Mouse (Mus musculus) testis, adult 2 months (tissue): ENCODE results near the gene Tmprss13. TPM values are rescaled to one million over a fixed set of nuclear protein-coding genes. Genes with fewer than 3 reads are reported as not detected.

Experiments used
- H3K27ac ChIP-seq: fragments of 200-500 bp; 2 replicates; pipeline ENCODE4 v1.5.1; 2012; ENCODE audit warnings: low read depth, low read length; ENCODE audit not compliant: control insufficient read depth, insufficient read depth
- H3K27me3 ChIP-seq: fragments of 200-500 bp; 2 replicates; pipeline ENCODE4 v1.6.1; 2012; ENCODE audit warnings: mild to moderate bottlenecking, low read length, moderate library complexity; ENCODE audit not compliant: control insufficient read depth, insufficient read depth
- H3K36me3 ChIP-seq: fragments of 200-500 bp; 2 replicates; pipeline ENCODE4 v1.6.1; 2012; ENCODE audit warnings: mild to moderate bottlenecking, low read length; ENCODE audit not compliant: control insufficient read depth, insufficient read depth
- H3K4me1 ChIP-seq: fragments of 200-500 bp; 2 replicates; pipeline ENCODE4 v1.6.1; 2012; ENCODE audit warnings: low read length; ENCODE audit not compliant: control insufficient read depth, insufficient read depth
- H3K4me3 ChIP-seq: fragments of 200-500 bp; 2 replicates; pipeline ENCODE4 v1.5.1; 2012; ENCODE audit warnings: low read depth, mild to moderate bottlenecking, low read length, moderate library complexity, mixed read lengths; ENCODE audit not compliant: control insufficient read depth
- CTCF ChIP-seq: fragments of 200-500 bp; IDR thresholded peaks from 2 replicates; pipeline ENCODE4 v1.5.1; 2012; ENCODE audit warnings: low read depth, mild to moderate bottlenecking, inconsistent platforms, low read length, moderate library complexity; ENCODE audit not compliant: control insufficient read depth, insufficient read depth, insufficient replicate concordance
- POLR2A ChIP-seq: fragments of 200-500 bp; IDR thresholded peaks from 2 replicates; pipeline ENCODE4 v1.6.1; 2012; ENCODE audit warnings: low read depth, mild to moderate bottlenecking, inconsistent platforms, low read length, moderate library complexity; ENCODE audit not compliant: control insufficient read depth
- polyA plus RNA-seq: library from polyadenylated mRNA; depleted of rRNA; stranded (reverse); fragments of >200 nt; gene quantifications from 2 replicates; pipeline ENCODE4 v1.2.3, GENCODE M21; 2012

Gene Tmprss13
- polyA plus RNA-seq, 1 experiment, result 0.44 TPM

DNA sequence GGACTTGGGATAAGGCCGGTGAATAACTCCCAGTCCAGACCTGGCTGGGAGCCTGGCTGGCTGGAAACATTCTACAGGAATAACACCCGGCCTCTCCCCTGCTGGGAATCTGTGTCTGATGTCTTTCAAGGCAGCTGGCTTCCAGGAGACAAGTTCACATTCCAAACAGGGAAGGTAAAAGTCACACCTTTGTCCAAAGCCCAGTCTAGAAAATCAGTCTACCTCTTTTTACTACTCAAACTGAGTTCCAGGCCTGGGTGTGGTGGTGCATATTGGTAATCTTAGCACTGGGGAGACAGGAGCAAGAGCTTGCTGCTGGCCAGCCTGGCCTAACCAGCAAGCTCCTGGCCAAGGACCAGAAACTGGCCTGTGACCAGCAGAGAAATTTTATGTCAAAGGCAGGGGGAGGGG, 43.2 kb downstream of the Tmprss13 start:
- no peak overlapping the region; the same call in 1 of the 2 replicates for H3K27ac ChIP-seq
- peaks cover 4% of the 10 kb centered on the region; the same call in 1 of the 2 replicates for H3K4me1 ChIP-seq
- no peak overlapping the region for H3K4me3 ChIP-seq
- no peaks in the 10 kb centered on the region for H3K27me3 ChIP-seq
- TF ChIP-seq POLR2A (no peak), CTCF (no peak)
- no peaks in the 10 kb centered on the region for H3K36me3 ChIP-seq

DNA sequence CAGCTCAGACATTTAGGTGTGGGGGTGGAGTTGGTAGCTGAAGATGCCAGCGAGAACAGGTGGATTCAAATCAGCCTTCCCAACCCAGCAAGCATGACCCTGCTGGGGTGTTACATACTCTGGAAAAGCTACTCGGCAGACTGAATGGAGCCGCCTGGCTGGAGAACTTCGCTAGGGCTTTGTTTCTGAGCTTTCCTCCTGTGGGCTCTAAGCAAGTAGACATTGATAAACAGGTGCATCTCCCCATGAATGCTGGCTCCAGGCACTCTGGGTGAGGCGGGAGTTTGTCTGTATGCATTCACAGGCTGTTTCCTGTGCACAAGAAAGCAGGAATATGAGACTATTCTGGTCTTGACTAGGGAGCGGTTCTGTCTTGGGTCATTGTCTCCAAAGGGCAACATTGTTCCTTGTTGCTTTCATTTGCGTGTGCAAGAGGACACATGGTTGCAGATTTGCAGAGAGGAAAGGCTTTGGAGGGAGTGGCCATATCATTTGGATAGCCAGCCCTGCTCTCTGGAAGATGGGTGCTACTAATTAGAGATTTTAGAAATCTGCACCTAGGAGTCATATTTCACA, 44.8 kb downstream of the Tmprss13 start:
- Histone ChIP-seq H3K36me3 (no peaks in the 10 kb centered on the region), H3K27ac (peak overlapping the region; percentile 62), H3K4me1 (peaks cover 4% of the 10 kb centered on the region; the same call in 1 of the 2 replicates), H3K4me3 (no peak overlapping the region), H3K27me3 (no peaks in the 10 kb centered on the region)
- TF ChIP-seq CTCF, result no peak
- no peak for TF ChIP-seq POLR2A

DNA sequence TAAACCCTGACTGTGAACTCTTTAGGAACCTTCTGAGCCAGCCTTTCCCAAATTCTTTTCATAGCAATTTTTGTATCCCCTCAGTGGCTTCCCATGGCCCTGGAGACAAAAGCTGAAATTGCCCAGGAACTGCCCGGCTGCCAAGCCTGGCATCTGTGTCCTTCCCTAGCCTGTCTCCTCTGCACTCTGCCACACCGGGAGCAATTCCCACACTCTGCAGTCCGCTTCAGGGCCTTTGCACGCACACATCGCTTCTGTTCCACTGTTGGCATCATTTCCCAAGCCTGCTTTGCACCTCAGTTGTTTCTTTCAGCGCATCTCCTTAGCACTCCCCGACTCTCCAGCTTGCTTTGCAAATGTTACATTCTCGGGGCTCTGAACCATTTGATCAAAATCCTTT, 48.8 kb downstream of the Tmprss13 start:
- Histone ChIP-seq H3K27me3 (no peaks in the 10 kb centered on the region), H3K36me3 (no peaks in the 10 kb centered on the region), H3K27ac (peak overlapping the region; percentile 60), H3K4me3 (no peak overlapping the region), H3K4me1 (peaks cover 16% of the 10 kb centered on the region)
- TF ChIP-seq CTCF (no peak), POLR2A (no peak)

DNA sequence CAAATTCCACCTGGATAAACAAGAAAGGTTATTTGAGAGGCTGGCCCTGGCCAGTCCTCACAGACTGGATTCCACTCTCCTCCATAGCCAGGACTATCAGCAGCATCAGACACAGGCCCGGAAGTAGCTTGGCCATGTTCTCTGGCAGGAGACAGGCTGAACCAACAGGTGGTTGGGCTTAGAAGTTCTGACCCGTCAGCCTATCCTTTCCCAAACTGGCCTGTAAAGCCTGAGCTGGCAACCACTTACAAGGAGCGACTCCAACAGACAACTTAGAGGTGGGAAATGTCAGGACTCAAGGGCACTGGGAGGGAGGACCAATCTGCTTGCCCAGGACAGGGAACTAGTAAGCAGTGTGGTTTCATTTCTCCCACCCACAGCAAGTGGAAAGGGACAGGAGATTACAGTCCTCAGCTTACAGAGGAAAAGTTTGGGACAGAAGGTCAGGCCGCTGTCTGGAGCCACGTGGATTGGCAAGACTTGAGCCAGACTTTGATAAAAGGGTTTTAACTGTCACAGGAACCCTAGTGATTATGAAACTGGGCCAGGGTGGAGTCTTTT, 49.5 kb downstream of the Tmprss13 start:
- peaks cover 16% of the 10 kb centered on the region for H3K4me1 ChIP-seq
- TF ChIP-seq CTCF, result no peak
- TF ChIP-seq POLR2A, result no peak
- peak overlapping the region; percentile 15 for H3K27ac ChIP-seq
- no peaks in the 10 kb centered on the region for H3K27me3 ChIP-seq
- no peak overlapping the region for H3K4me3 ChIP-seq
- H3K36me3 ChIP-seq, result no peaks in the 10 kb centered on the region

DNA sequence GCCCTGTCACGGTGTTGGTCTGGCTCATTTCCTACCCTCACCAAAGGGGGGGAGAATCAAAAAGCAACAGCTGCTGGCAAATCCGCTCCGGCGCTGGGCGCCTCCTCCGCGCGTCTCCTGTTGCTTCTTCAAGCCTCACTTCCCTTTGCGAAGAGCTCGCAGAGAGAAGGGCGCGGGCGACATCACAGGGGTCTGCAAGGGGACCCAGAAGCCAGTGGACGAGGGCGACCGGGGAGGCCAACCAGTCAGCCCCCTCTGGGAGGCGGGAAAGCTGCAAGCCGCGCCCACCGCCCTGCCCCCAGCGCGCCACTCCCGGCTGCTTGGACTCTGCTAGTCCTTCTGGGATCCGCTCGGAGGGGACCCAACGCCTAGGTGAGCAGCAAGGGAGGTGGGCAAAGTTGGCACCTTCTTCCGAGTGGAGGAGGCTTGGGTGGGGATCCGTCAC, 51.2 kb downstream of the Tmprss13 start, which contains the start of gene Fxyd6:
TSS of gene Fxyd6 (plus strand) at position 69 of the 445 bp plus-strand sequence.
- Histone ChIP-seq H3K27me3 (no peaks in the 10 kb centered on the region), H3K36me3 (no peaks in the 10 kb centered on the region), H3K27ac (peak within 1 kb of the TSS; percentile 10; the same call in 1 of the 2 replicates), H3K4me1 (peaks cover 12% of the 10 kb centered on the region), H3K4me3 (peak within 1 kb of the TSS; percentile 81)
- TF ChIP-seq CTCF, result no peak
- TF ChIP-seq POLR2A, result 0 out of 2 replicates have a peak, but pooled peaks have one; percentile 35

DNA sequence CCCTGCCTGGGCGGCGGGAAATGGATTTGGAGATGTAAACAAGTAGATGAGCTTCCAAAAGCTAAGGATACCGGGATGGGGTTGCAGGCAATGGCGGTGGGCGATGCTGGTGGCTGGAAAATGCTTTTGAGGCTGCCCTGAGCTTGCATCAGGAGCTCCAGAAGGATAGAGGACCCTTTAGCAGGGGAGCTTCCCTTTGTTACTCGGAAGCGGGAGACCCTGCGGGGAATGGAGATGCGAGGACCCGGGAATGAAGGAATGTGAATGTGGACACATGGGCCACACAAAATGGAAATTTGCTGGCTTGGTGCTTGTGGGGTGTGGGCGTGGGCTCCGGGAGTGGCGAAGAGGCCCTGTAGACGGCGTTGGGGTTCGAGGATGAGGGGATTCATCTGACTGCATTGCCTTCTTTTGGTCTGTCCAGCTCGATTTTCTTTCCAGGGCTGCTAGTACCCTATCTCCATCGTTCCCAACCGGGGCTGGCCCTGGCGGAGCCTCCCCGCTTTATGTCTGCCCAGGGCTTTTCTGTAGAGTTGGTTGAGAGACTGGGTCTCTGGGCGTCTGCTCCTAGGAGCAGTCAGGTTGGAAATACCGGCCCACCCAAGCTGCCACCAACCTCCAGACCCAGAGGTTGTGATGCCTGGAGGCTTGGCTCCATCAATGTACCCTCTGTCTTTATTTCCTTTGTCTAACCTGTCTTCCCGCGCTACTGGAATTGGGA, 51.9 kb downstream of the Tmprss13 start:
- Histone ChIP-seq H3K4me1 (peaks cover 12% of the 10 kb centered on the region), H3K36me3 (no peaks in the 10 kb centered on the region), H3K27ac (0 out of 2 replicates have a peak overlapping the region, but pooled peaks have one; percentile 10), H3K27me3 (no peaks in the 10 kb centered on the region), H3K4me3 (peak overlapping the region; percentile 81)
- TF ChIP-seq POLR2A, result no peak
- no peak for TF ChIP-seq CTCF

DNA sequence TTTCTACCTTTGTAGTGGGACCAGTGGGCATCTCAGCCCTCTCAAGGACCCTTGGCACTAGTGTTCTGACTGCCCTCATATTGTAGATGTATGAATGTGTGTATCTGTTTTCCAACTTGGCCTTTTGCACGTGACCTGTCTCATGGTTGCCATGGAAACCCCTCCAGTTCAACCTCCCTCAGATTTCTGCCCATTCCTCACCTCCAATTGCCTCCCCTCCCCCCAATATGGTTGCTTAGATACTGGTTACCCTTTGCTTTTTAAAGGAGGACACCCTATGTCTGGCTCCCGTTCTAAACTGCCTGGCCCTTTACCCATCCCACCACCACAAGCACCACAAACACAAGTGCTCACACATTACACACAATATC, 52.4 kb downstream of the Tmprss13 start:
- peaks cover 12% of the 10 kb centered on the region for H3K4me1 ChIP-seq
- no peak for TF ChIP-seq CTCF
- TF ChIP-seq POLR2A, result no peak
- no peaks in the 10 kb centered on the region for H3K36me3 ChIP-seq
- no peak overlapping the region for H3K27ac ChIP-seq
- no peak overlapping the region for H3K4me3 ChIP-seq
- H3K27me3 ChIP-seq, result no peaks in the 10 kb centered on the region
